Mouse (Mus musculus) left cerebral cortex, postnatal 14 days (tissue): Measurements from ENCODE around the gene Slc9c1. TPM values are rescaled to one million over a fixed set of nuclear protein-coding genes. Genes with fewer than 3 reads are reported as not detected.
"Not testable (repeated sequence)": the region's sequence is repeated elsewhere in the genome, so short reads cannot be mapped to it uniquely, and the experiment has no call there.

Source experiments
- DNase-seq, 2 experiments: peaks; one replicate each; pipeline ENCODE4 v3.0.0; 2021 to 2022; ENCODE audit warnings: low spot score in 2 of 2, mixed read lengths in 1 of 2
- intact Hi-C: fragments of 180-260 bp; cut with DNase I; formaldehyde crosslinking; loops from one replicate; pipeline ENCODE4 v1.15.1; 2025
- long read RNA-seq, 2 experiments: library from polyadenylated mRNA; stranded (forward); transcript quantifications; one replicate each; pipeline ENCODE4 v2.0.0; 2021
- total RNA-seq, 2 experiments: library from RNA; stranded (reverse); gene quantifications; 2 replicates each; pipeline ENCODE4 v1.2.3; 2021

The Slc9c1 gene
- total RNA-seq: not detected
- long read RNA-seq, experiment 1: 0 reads
- long read RNA-seq, experiment 2, partial matches to known transcripts: 0 of 1 reads
- long read RNA-seq, experiment 2, other reads (novel, unspliced or antisense): 1 of 1 reads

GRCm38 (mm10) chr16:45535009-45535408 lies at the start of gene Slc9c1:
TSS of gene Slc9c1 (plus strand) at chr16:45535309.
- DNase-seq: no peak
- intact Hi-C loops: no loop called here

GRCm38 (mm10) chr16:45492927-45493326 lies 42.2 kb upstream of the Slc9c1 start, which contains the start of gene Gm609:
TSS of gene Gm609 (minus strand) at chr16:45492969.
- intact Hi-C loops: no loop called here
- DNase-seq: no peak

- intact Hi-C loops: no loop called here
- DNase-seq: no peak
These were observed 39.8 kb upstream of the Slc9c1 start for GRCm38 (mm10) chr16:45495326-45495725.

GRCm38 (mm10) chr16:45525551-45525950 lies 9.6 kb upstream of the Slc9c1 start:
- intact Hi-C loops: no loop called here
- DNase-seq: no peak

- intact Hi-C loops: no loop called here
- no peak for DNase-seq
These were observed 3.2 kb upstream of the Slc9c1 start, which contains the start of gene Gm17783 for GRCm38 (mm10) chr16:45531950-45532349. TSS of gene Gm17783 (minus strand) at chr16:45532050.

GRCm38 (mm10) chr16:45538342-45538741 lies 3.2 kb downstream of the Slc9c1 start:
- DNase-seq, intact Hi-C loops: not testable (repeated sequence)

- intact Hi-C loops: no loop called here
- DNase-seq: no peak
These were observed 7.0 kb downstream of the Slc9c1 start for GRCm38 (mm10) chr16:45542108-45542507.

GRCm38 (mm10) chr16:45544341-45544740 lies 9.2 kb downstream of the Slc9c1 start:
- DNase-seq: no peak
- intact Hi-C loops: no loop called here

GRCm38 (mm10) chr16:45547982-45548381 lies 12.9 kb downstream of the Slc9c1 start:
- no peak for DNase-seq
- intact Hi-C loops: no loop called here

GRCm38 (mm10) chr16:45551579-45551978 lies 16.5 kb downstream of the Slc9c1 start:
- intact Hi-C loops: no loop called here
- DNase-seq: no peak

GRCm38 (mm10) chr16:45561747-45562146 lies 26.6 kb downstream of the Slc9c1 start:
- DNase-seq: no peak
- intact Hi-C loops: no loop called here

GRCm38 (mm10) chr16:45572307-45572706 lies 37.2 kb downstream of the Slc9c1 start:
- DNase-seq: no peak
- intact Hi-C loops: no loop called here

- intact Hi-C loops: no loop called here
- no peak for DNase-seq
These were observed 44.8 kb downstream of the Slc9c1 start for GRCm38 (mm10) chr16:45579883-45580282.

GRCm38 (mm10) chr16:45582512-45582911 lies 47.4 kb downstream of the Slc9c1 start:
- intact Hi-C loops: no loop called here
- DNase-seq: no peak

- intact Hi-C loops: no loop called here
- no peak for DNase-seq
These were observed 58.5 kb downstream of the Slc9c1 start for GRCm38 (mm10) chr16:45593656-45594055.

GRCm38 (mm10) chr16:45595494-45595893 lies 60.4 kb downstream of the Slc9c1 start:
- no peak for DNase-seq
- intact Hi-C loops: no loop called here

- peak; percentile 15 to 60 for DNase-seq
- intact Hi-C loops: loop anchor here (5.0 kb wide), 2 partner anchors 201 to 411 kb away; partner anchors contain the start of gene Cd200
These were observed 73.4 kb downstream of the Slc9c1 start for GRCm38 (mm10) chr16:45608481-45608954.

- DNase-seq: peak; percentile 35 to 53
- intact Hi-C loops: loop anchor here (5.0 kb wide), 2 partner anchors 202 to 412 kb away; partner anchors contain the start of gene Cd200
These were observed 74.2 kb downstream of the Slc9c1 start for GRCm38 (mm10) chr16:45609300-45609699.

GRCm38 (mm10) chr16:45610267-45610666 lies 75.2 kb downstream of the Slc9c1 start, which contains the start of gene Gcsam:
TSS of gene Gcsam (plus strand) at chr16:45610380.
- intact Hi-C loops: no loop called here
- DNase-seq: no peak

- intact Hi-C loops: no loop called here
- no peak for DNase-seq
These were observed 78.1 kb downstream of the Slc9c1 start for GRCm38 (mm10) chr16:45613247-45613646.

GRCm38 (mm10) chr16:45615944-45616343 lies 80.8 kb downstream of the Slc9c1 start:
- intact Hi-C loops: no loop called here
- no peak for DNase-seq
